Mouse (Mus musculus) bone marrow, adult 2 months (tissue): ENCODE measurements at regions not wholly inside any gene's neighbourhood (a gene's known extent, or its start where the extent isn't known, plus 50 kb on each side); places are given as distances from the start of the nearest gene placed in this dataset.

Experiments used
- H3K27ac ChIP-seq: fragments of 200-500 bp; 2 replicates; pipeline ENCODE4 v1.5.1; 2012; ENCODE audit warnings: low read depth, mild to moderate bottlenecking, control low read depth, inconsistent platforms, low read length; ENCODE audit not compliant: control insufficient read depth, poor library complexity, insufficient read depth
- H3K4me1 ChIP-seq: fragments of 200-500 bp; 2 replicates; pipeline ENCODE4 v1.6.1; 2011; ENCODE audit warnings: low read length; ENCODE audit not compliant: control insufficient read depth, insufficient read depth
- H3K4me3 ChIP-seq: fragments of 200-500 bp; replicated peaks from 2 replicates; pipeline ENCODE3; 2011; ENCODE audit warnings: mild to moderate bottlenecking, low read depth, low read length, control low read depth; ENCODE audit not compliant: control insufficient read depth
- CTCF ChIP-seq: fragments of 200-500 bp; IDR thresholded peaks from 2 replicates; pipeline ENCODE4 v1.5.1; 2011; ENCODE audit warnings: low read length, control low read depth; ENCODE audit not compliant: control insufficient read depth, insufficient read depth
- POLR2A ChIP-seq: fragments of 200-500 bp; IDR thresholded peaks from 2 replicates; pipeline ENCODE4 v1.6.1; 2011; ENCODE audit warnings: low read depth, mild to moderate bottlenecking, control low read depth, low read length, borderline replicate concordance; ENCODE audit not compliant: control insufficient read depth
- WGBS: fragments of 180-500 bp; shearing (Covaris S2); methylation state at CpG from one replicate; pipeline ENCODE4 v1.1.7; 2018; 5-methylcytosine and 5-hydroxymethylcytosine counted together

DNA sequence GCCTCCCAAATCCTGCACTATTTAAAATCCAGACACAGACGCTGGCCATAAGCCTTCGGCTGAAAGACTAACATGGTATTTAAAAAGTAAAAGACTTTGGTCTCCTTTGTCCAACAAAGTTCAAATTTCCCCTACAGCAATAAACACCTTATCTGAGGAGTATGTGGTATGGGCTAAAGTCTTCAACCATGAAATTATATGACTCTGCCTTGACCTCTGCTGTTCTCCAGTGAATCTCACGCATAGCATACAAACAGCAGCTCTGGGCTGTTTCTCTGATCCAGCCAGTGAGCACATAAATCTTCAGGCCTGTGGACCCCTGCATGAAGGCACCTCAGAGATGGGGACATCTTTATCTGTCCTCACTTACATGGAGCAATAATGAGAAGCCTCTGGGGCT, 627.8 kb downstream of the Hs3st4 start:
- no peak overlapping the region for H3K4me3 ChIP-seq
- WGBS, result 84% methylated on average over 3 of the region's 3 CpGs
- no peaks in the 10 kb centered on the region for H3K4me1 ChIP-seq
- TF ChIP-seq POLR2A (no peak), CTCF (no peak)
- H3K27ac ChIP-seq, result no peak overlapping the region

DNA sequence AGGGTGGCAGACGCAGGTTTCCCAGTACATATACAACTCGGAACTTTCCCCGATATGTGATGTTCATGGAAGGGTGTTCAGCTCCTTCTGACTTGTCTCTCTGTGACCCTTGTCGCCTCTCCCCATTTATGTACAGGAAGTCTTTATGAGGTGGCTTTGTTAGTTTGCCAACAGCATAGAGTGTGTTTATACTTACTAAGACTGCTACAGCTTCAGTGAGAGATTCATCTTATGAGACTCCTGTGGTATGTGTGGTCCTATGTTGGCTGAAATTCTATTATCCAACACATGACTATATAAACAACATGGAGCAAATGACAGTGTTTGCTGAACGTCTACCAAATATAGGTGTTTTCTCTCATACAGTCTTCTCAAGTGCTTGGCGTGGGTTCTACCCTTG, 664.5 kb downstream of the Hs3st4 start:
- Histone ChIP-seq H3K4me3 (no peak overlapping the region), H3K4me1 (no peaks in the 10 kb centered on the region), H3K27ac (no peak overlapping the region)
- TF ChIP-seq CTCF (no peak), POLR2A (no peak)
- 75% methylated on average over 6 of the region's 6 CpGs for WGBS

DNA sequence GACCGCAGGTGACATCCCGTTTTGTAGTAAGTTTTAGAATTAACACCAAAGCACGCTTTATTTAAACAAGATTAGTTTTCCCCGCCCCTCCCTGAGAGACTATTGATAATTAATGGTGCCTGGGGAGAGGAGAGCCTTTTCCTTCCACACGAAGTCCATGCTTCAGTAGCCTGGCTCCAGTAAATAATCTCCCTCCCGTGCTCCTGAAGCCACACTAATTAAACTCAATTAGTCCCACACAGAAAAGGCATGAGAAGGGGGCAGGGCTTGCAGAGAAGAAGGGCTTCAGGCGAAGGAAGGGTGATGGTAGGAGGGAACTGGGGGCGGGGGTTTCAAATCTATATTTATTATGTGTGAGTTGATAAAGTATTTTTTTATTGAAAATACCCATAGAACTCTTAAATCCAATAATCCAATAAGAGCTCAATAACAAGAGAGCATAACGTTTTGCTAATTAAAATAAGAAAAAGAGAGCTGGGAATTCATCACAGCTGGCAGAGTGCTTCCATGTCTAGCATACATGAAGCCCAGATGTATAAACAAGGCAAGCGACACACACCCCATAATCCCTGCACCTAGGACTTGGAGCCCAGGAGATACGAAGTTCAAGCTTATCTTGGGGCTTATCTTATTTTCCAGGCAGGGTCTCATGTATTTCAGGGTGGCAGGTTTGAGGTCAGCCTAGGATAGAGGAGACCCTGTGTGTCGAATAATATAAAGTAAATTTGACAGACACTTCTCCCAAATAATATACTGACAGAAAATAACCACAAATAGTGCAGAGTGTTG, 684.7 kb downstream of the Hs3st4 start:
- Histone ChIP-seq H3K4me1 (no peaks in the 10 kb centered on the region), H3K27ac (no peak overlapping the region), H3K4me3 (no peak overlapping the region)
- 57% methylated on average over 12 of the region's 12 CpGs for WGBS
- TF ChIP-seq CTCF (no peak), POLR2A (no peak)

DNA sequence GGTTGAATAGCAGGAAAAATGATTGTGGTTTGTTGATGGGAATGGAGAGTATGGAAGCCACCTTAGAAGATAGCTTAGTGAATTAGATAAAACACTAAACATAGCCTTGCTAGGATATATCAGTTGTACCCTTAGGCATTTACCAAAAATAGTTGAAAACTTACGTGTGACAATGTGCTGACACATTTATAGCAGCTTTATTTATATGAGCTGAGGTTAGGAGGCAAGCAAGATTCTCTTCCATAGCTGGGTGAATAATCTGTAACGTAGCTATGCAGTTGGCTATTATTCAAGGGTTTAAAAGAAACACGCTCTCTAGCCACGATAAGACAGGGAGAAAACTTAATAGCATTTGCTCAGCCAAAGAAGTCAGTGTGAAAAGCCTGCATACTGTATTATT, 685.4 kb downstream of the Hs3st4 start:
- Histone ChIP-seq H3K27ac (no peak overlapping the region), H3K4me3 (no peak overlapping the region), H3K4me1 (no peaks in the 10 kb centered on the region)
- 86% methylated on average over 4 of the region's 4 CpGs for WGBS
- TF ChIP-seq CTCF (no peak), POLR2A (no peak)

DNA sequence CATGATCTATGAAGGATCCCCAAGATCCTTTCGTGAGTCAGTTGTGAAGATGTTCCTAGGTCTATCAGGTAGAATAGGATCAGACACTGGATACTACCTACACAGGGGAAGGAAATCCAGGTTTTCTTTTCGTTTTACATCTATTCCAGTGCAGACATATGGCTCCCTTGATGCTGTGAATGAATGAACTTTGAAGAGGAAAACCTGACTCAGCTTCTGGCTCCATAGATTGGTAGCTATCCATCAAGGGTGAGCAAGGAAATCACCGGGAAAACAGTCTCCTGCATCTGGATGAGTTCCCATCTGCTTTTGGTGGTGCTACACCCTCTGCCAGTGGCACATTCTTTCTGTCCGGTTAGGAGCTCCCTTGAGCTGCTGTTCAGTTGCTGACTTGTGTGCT, 687.8 kb downstream of the Hs3st4 start:
- 60% methylated on average over 4 of the region's 4 CpGs for WGBS
- TF ChIP-seq POLR2A, result no peak
- no peak for TF ChIP-seq CTCF
- Histone ChIP-seq H3K27ac (no peak overlapping the region), H3K4me3 (no peak overlapping the region), H3K4me1 (no peaks in the 10 kb centered on the region)

DNA sequence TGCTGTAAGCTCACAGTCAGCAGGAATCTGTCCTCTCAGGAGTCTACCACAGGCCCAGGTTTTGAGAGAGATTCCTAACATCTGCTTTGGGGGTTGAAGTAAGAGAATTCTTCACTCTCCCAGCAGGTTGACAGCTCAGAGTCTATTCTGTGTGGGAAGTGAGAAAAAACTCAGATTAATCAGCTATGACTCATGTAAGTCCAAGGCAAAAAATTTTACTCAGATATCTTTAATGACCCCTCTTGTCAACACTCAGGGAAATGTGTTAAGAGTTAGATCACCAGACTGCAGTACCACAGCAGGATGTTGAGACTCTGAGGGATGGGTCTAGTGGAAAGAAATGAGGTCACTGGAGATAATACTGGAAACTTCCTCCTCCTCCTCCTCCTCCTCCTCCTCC, 688.4 kb downstream of the Hs3st4 start:
- Histone ChIP-seq H3K4me3 (no peak overlapping the region), H3K27ac (no peak overlapping the region), H3K4me1 (no peaks in the 10 kb centered on the region)
- TF ChIP-seq POLR2A, result no peak

DNA sequence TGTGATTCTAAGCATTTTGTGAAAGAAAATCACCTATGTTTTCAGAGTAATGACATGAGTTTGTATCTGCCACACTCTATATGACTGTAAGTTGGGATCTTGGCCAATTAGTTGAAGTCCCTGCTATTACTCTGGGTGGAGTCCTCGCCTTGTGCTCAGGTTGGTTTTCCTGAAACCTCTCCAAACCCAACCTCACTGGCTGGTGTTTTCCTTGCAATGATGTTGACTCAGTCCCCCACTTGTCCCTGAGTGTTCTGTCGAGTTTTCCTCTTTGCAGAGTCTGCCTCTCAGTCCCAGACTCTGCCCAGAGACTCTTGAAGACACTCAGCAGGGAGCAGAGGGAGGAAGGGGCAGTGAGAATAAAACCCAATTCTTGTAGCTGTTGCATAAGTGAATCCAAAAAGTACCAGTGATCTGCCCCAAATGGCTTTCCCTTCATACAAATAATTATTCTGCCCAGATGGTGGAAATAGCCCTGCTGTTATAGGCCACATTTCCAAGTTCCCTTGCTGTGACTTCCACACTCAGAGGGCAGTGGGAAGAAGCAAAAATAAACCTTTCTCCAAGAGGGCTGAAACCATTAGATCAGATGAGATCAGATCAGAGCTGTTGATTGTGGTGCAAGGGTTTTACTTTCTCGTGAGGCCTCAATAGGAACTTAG, 694.3 kb downstream of the Hs3st4 start:
- no peaks in the 10 kb centered on the region for H3K4me1 ChIP-seq
- H3K27ac ChIP-seq, result no peak overlapping the region
- no peak overlapping the region for H3K4me3 ChIP-seq
- 38% methylated on average over 3 of the region's 3 CpGs for WGBS
- TF ChIP-seq POLR2A, result no peak
- TF ChIP-seq CTCF, result no peak

DNA sequence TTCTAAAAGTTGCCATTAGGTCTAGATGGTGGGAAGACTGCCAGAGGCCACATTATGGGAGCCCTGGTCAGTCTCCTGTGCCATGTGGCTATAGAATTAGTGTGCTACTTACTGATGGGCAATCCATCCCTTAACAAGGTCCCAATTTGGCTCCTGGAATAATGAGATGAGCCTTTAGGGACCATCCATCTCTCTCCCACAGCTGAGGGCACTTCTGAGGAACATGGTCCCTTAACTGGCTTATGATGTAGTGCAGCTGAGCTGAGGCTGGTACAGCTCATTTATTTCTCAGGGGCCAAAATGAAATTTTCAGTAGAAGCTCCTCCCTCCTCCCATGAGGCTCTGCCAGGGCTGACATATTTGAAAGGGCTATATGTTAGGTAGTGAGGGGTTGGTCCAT, 697.9 kb downstream of the Hs3st4 start:
- Histone ChIP-seq H3K4me1 (no peaks in the 10 kb centered on the region), H3K27ac (no peak overlapping the region), H3K4me3 (no peak overlapping the region)
- TF ChIP-seq CTCF, result no peak
- no peak for TF ChIP-seq POLR2A
